Mouse (Mus musculus): Measurements from ENCODE around the gene Mbd6. TPM values are rescaled to one million over a fixed set of nuclear protein-coding genes. Genes with fewer than 3 reads are reported as not detected.

Mbd6 gene
- polyA plus RNA-seq, 1 experiment from 2014 or later: 17.5 TPM

GRCm38 (mm10) chr10:127281316-127281715, 7.5 kb downstream of the Mbd6 start:
- H3K4me1 ChIP-seq (replicated peaks; ENCODE audit: control insufficient read depth, insufficient read depth, low read length): peaks cover 3% of the 10 kb centered on the region; the same call in 1 of the 2 replicates
- no peak overlapping the region for H3K4me3 ChIP-seq (ENCODE audit: low read depth, low read length)
- no peaks in the 10 kb centered on the region for H3K9me3 ChIP-seq (ENCODE audit: control insufficient read depth, low read length)
- H3K36me3 ChIP-seq (ENCODE audit: control insufficient read depth, insufficient read depth, low read length): peaks cover 40% of the 10 kb centered on the region
- H3K27ac ChIP-seq (ENCODE audit: low read depth, low read length): no peak overlapping the region
- no peak for ATAC-seq (ENCODE audit: low FRiP score)
- H3K4me2 ChIP-seq (replicated peaks; ENCODE audit: low read depth, low read length): no peak overlapping the region
- no peaks in the 10 kb centered on the region for H3K27me3 ChIP-seq (ENCODE audit: control insufficient read depth, insufficient read depth, low read length)
- no peak overlapping the region for H3K9ac ChIP-seq (ENCODE audit: low read depth, low read length)
- WGBS: 89% methylated on average over 8 of the region's 8 CpGs
- DNase-seq (ENCODE audit: low spot score): no peak

GRCm38 (mm10) chr10:127279730-127280129, 9.1 kb downstream of the Mbd6 start:
- Histone ChIP-seq H3K36me3 (ENCODE audit: control insufficient read depth, insufficient read depth, low read length) (peaks cover 40% of the 10 kb centered on the region), H3K4me2 (replicated peaks; ENCODE audit: low read depth, low read length) (no peak overlapping the region), H3K4me3 (ENCODE audit: low read depth, low read length) (no peak overlapping the region), H3K9me3 (ENCODE audit: control insufficient read depth, low read length) (no peaks in the 10 kb centered on the region), H3K27ac (ENCODE audit: low read depth, low read length) (no peak overlapping the region), H3K9ac (ENCODE audit: low read depth, low read length) (no peak overlapping the region), H3K4me1 (replicated peaks; ENCODE audit: control insufficient read depth, insufficient read depth, low read length) (no peaks in the 10 kb centered on the region), H3K27me3 (ENCODE audit: control insufficient read depth, insufficient read depth, low read length) (no peaks in the 10 kb centered on the region)
- ATAC-seq (ENCODE audit: low FRiP score): no peak
- 90% methylated on average over 2 of the region's 2 CpGs for WGBS
- DNase-seq (ENCODE audit: low spot score): no peak

GRCm38 (mm10) chr10:127274261-127275022, 14.4 kb downstream of the Mbd6 start:
- Histone ChIP-seq H3K4me1 (replicated peaks; ENCODE audit: control insufficient read depth, insufficient read depth, low read length) (no peaks in the 10 kb centered on the region), H3K9ac (ENCODE audit: low read depth, low read length) (no peak overlapping the region), H3K27me3 (ENCODE audit: control insufficient read depth, insufficient read depth, low read length) (no peaks in the 10 kb centered on the region), H3K27ac (ENCODE audit: low read depth, low read length) (no peak overlapping the region), H3K4me3 (ENCODE audit: low read depth, low read length) (no peak overlapping the region), H3K36me3 (ENCODE audit: control insufficient read depth, insufficient read depth, low read length) (peaks cover 19% of the 10 kb centered on the region), H3K4me2 (replicated peaks; ENCODE audit: low read depth, low read length) (no peak overlapping the region), H3K9me3 (ENCODE audit: control insufficient read depth, low read length) (no peaks in the 10 kb centered on the region)
- no peak for ATAC-seq (ENCODE audit: low FRiP score)
- no peak for DNase-seq (ENCODE audit: low spot score)
- 91% methylated on average over 11 of the region's 11 CpGs for WGBS

- no peaks in the 10 kb centered on the region for H3K27me3 ChIP-seq (ENCODE audit: control insufficient read depth, insufficient read depth, low read length)
- no peak overlapping the region for H3K27ac ChIP-seq (ENCODE audit: low read depth, low read length)
- peaks cover 9% of the 10 kb centered on the region for H3K36me3 ChIP-seq (ENCODE audit: control insufficient read depth, insufficient read depth, low read length)
- H3K4me2 ChIP-seq (replicated peaks; ENCODE audit: low read depth, low read length): no peak overlapping the region
- no peak for DNase-seq (ENCODE audit: low spot score)
- no peak for ATAC-seq (ENCODE audit: low FRiP score)
- H3K9me3 ChIP-seq (ENCODE audit: control insufficient read depth, low read length): no peaks in the 10 kb centered on the region
- WGBS: 92% methylated on average over 5 of the region's 5 CpGs
- no peak overlapping the region for H3K4me3 ChIP-seq (ENCODE audit: low read depth, low read length)
- 0 out of 2 replicates have a peak, but pooled peaks cover under 1% of the 10 kb centered on the region for H3K4me1 ChIP-seq (replicated peaks; ENCODE audit: control insufficient read depth, insufficient read depth, low read length)
- H3K9ac ChIP-seq (ENCODE audit: low read depth, low read length): no peak overlapping the region
These were observed 16.4 kb downstream of the Mbd6 start for GRCm38 (mm10) chr10:127272371-127272770.

- H3K9ac ChIP-seq (ENCODE audit: low read depth, low read length): no peak overlapping the region
- no peak overlapping the region for H3K4me2 ChIP-seq (replicated peaks; ENCODE audit: low read depth, low read length)
- no peak overlapping the region for H3K4me3 ChIP-seq (ENCODE audit: low read depth, low read length)
- no peaks in the 10 kb centered on the region for H3K36me3 ChIP-seq (ENCODE audit: control insufficient read depth, insufficient read depth, low read length)
- H3K4me1 ChIP-seq (replicated peaks; ENCODE audit: control insufficient read depth, insufficient read depth, low read length): 0 out of 2 replicates have a peak, but pooled peaks cover 4% of the 10 kb centered on the region
- DNase-seq (ENCODE audit: low spot score) (no peak), ATAC-seq (ENCODE audit: low FRiP score) (no peak)
- no peak overlapping the region for H3K27ac ChIP-seq (ENCODE audit: low read depth, low read length)
- H3K9me3 ChIP-seq (ENCODE audit: control insufficient read depth, low read length): no peaks in the 10 kb centered on the region
- WGBS: 62% methylated on average over 4 of the region's 4 CpGs
- no peaks in the 10 kb centered on the region for H3K27me3 ChIP-seq (ENCODE audit: control insufficient read depth, insufficient read depth, low read length)
These were observed 18.9 kb downstream of the Mbd6 start for GRCm38 (mm10) chr10:127269884-127270283.

- 81% methylated on average over 12 of the region's 12 CpGs for WGBS
- H3K27me3 ChIP-seq (ENCODE audit: control insufficient read depth, insufficient read depth, low read length): no peaks in the 10 kb centered on the region
- no peak overlapping the region for H3K4me2 ChIP-seq (replicated peaks; ENCODE audit: low read depth, low read length)
- DNase-seq (ENCODE audit: low spot score) (no peak), ATAC-seq (ENCODE audit: low FRiP score) (no peak)
- H3K4me3 ChIP-seq (ENCODE audit: low read depth, low read length): no peak overlapping the region
- H3K9ac ChIP-seq (ENCODE audit: low read depth, low read length): no peak overlapping the region; the same call in 1 of the 2 replicates
- 0 out of 2 replicates have a peak, but pooled peaks cover 4% of the 10 kb centered on the region for H3K4me1 ChIP-seq (replicated peaks; ENCODE audit: control insufficient read depth, insufficient read depth, low read length)
- no peaks in the 10 kb centered on the region for H3K36me3 ChIP-seq (ENCODE audit: control insufficient read depth, insufficient read depth, low read length)
- H3K27ac ChIP-seq (ENCODE audit: low read depth, low read length): no peak overlapping the region
- H3K9me3 ChIP-seq (ENCODE audit: control insufficient read depth, low read length): no peaks in the 10 kb centered on the region
These were observed 19.8 kb downstream of the Mbd6 start for GRCm38 (mm10) chr10:127269036-127269435.

- DNase-seq (ENCODE audit: low spot score) (no peak), ATAC-seq (ENCODE audit: low FRiP score) (no peak)
- no peak overlapping the region for H3K27ac ChIP-seq (ENCODE audit: low read depth, low read length)
- no peak overlapping the region for H3K9ac ChIP-seq (ENCODE audit: low read depth, low read length)
- WGBS: 86% methylated on average over 5 of the region's 5 CpGs
- no peaks in the 10 kb centered on the region for H3K27me3 ChIP-seq (ENCODE audit: control insufficient read depth, insufficient read depth, low read length)
- H3K4me3 ChIP-seq (ENCODE audit: low read depth, low read length): no peak overlapping the region
- 0 out of 2 replicates have a peak, but pooled peaks cover 4% of the 10 kb centered on the region for H3K4me1 ChIP-seq (replicated peaks; ENCODE audit: control insufficient read depth, insufficient read depth, low read length)
- no peak overlapping the region for H3K4me2 ChIP-seq (replicated peaks; ENCODE audit: low read depth, low read length)
- no peaks in the 10 kb centered on the region for H3K9me3 ChIP-seq (ENCODE audit: control insufficient read depth, low read length)
- H3K36me3 ChIP-seq (ENCODE audit: control insufficient read depth, insufficient read depth, low read length): no peaks in the 10 kb centered on the region
These were observed 20.4 kb downstream of the Mbd6 start for GRCm38 (mm10) chr10:127268401-127268800.

GRCm38 (mm10) chr10:127267318-127267717, 21.5 kb downstream of the Mbd6 start:
- H3K4me2 ChIP-seq (replicated peaks; ENCODE audit: low read depth, low read length): peak overlapping the region; percentile 91
- no peaks in the 10 kb centered on the region for H3K9me3 ChIP-seq (ENCODE audit: control insufficient read depth, low read length)
- H3K9ac ChIP-seq (ENCODE audit: low read depth, low read length): peak overlapping the region; percentile 97
- no peak overlapping the region for H3K27ac ChIP-seq (ENCODE audit: low read depth, low read length)
- ATAC-seq (ENCODE audit: low FRiP score) (no peak), DNase-seq (ENCODE audit: low spot score) (no peak)
- no peaks in the 10 kb centered on the region for H3K27me3 ChIP-seq (ENCODE audit: control insufficient read depth, insufficient read depth, low read length)
- H3K36me3 ChIP-seq (ENCODE audit: control insufficient read depth, insufficient read depth, low read length): no peaks in the 10 kb centered on the region
- H3K4me1 ChIP-seq (replicated peaks; ENCODE audit: control insufficient read depth, insufficient read depth, low read length): 0 out of 2 replicates have a peak, but pooled peaks cover 4% of the 10 kb centered on the region
- WGBS: 80% methylated on average over 5 of the region's 5 CpGs
- peak overlapping the region; percentile 79 for H3K4me3 ChIP-seq (ENCODE audit: low read depth, low read length)
